Mouse (Mus musculus) layer of hippocampus, adult 2 months (tissue): ENCODE measurements at regions not wholly inside any gene's neighbourhood (a gene's known extent, or its start where the extent isn't known, plus 50 kb on each side); places are given as distances from the start of the nearest gene placed in this dataset.

ENCODE experiments used
- DNase-seq, 2 experiments: peaks; one replicate each; pipeline ENCODE4 v3.0.0; 2022; ENCODE audit warnings: low spot score in 2 of 2
- H3K27ac ChIP-seq: fragments of 200-600 bp; 2 replicates; pipeline ENCODE4 v1.8.1; 2022
- H3K4me3 ChIP-seq: fragments of 200-600 bp; 2 replicates; pipeline ENCODE4 v1.8.1; 2022; ENCODE audit warnings: mild to moderate bottlenecking
- CTCF ChIP-seq: fragments of 200-600 bp; conservative IDR thresholded peaks from 2 replicates; pipeline ENCODE4 v1.8.1; 2022; ENCODE audit warnings: antibody characterized with exemption, mild to moderate bottlenecking, moderate library complexity

DNA sequence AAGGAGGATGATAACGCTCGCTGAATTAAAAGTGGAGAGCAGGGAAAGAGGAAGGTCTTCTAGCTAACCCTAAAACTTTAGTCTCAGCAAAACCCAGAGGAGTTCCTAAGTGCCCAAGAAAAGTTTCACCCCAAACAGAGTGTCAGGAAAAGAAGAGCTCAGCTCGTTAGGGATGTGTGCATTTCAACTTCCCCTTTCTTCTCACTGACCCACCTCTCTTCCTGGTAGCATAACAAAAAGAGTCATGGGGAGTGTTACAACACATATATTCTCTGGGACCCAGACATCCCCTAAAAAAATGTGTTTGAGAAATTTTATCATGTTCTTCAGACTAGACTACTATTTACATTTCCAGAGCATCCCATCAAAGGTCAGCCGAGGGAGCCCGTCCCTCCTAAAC is 432.6 kb downstream of the Mctp2 start:
- no peak for DNase-seq
- TF ChIP-seq CTCF, result no peak
- no peak overlapping the region for H3K4me3 ChIP-seq

DNA sequence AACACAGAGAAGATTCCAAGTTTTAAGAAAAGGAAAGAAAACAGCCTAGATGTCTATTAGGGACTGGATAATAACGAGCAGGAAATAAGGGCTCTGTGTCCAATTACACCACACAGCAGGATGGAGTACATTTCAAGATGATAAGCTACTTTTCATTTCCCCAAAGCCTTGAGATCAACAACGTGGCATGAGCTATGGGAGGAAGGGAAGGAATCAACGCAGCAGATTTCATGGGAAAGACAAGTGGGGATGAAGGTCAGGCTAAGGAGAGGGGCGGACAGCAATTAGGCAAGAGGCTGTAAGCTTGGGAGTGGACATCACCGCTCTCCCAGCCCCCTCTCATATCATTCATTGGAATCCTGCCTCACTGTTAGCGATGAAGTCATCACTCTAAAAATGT is 433.5 kb downstream of the Mctp2 start:
- no peak overlapping the region for H3K27ac ChIP-seq
- no peak for TF ChIP-seq CTCF
- H3K4me3 ChIP-seq, result no peak overlapping the region
- DNase-seq, result no peak

More for the DNA sequence above, 432.6 kb downstream of the Mctp2 start:
- H3K27ac ChIP-seq, result no peak overlapping the region

DNA sequence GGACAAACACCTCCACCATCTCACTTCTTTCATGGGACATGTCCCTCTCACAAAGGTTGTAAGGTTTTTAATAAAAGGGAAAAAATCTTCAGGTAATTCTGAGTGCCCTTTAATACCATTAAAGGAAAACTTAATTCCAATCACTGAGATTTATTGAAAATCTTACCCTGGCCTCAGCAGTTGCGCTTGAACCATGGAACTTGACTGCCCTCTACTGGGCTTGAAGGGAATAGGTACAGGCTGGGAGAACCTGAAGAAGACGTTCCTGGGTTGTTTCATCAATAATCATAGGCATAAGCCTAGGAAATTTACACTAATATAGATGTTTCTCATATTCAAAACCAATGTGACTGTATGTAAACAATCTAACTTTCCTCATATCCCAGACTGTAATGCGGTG is 439.3 kb downstream of the Mctp2 start:
- DNase-seq, result peak; percentile 32 to 70
- Histone ChIP-seq H3K4me3 (no peak overlapping the region), H3K27ac (no peak overlapping the region)
- TF ChIP-seq CTCF, result peak; percentile 98

DNA sequence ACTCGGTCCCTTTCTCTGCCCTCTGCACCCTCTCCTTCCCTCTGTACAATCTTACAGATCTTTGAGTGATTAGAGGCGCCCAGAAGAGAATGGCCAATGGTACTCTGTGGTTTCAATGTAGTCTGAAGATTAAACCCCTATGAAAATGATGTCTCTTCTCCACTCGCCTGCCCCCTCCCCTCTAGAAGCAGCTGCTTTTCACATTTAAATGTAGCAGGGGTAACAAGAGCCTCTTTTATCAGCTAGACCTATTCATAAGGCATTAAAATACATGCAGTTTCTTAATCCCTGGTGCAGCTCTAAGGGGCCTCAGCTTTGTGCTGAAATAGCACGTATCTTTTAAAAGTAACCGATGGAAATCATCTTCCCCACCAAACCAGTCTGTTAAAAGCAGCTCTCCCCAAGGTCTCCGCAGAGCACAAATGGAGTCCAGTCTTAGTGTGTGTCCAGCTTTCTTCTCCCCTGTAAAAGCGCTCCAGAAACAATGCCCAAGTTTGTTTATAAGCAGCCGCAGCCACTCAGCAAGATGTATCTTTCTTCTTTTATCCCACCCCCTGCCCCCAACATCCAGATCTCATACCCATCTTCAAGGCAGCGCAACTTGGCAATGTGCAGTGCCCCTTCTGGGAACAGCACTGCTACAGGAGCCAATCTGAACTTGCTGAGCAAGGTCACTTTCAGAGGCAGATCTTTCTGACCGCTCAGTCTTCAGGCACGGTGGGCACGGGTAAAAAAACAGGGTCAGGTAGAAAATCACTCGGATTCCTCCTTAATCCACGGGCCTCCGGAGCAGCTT is 440.8 kb downstream of the Mctp2 start:
- no peak for TF ChIP-seq CTCF
- H3K27ac ChIP-seq, result no peak overlapping the region
- no peak overlapping the region for H3K4me3 ChIP-seq
- no peak for DNase-seq

DNA sequence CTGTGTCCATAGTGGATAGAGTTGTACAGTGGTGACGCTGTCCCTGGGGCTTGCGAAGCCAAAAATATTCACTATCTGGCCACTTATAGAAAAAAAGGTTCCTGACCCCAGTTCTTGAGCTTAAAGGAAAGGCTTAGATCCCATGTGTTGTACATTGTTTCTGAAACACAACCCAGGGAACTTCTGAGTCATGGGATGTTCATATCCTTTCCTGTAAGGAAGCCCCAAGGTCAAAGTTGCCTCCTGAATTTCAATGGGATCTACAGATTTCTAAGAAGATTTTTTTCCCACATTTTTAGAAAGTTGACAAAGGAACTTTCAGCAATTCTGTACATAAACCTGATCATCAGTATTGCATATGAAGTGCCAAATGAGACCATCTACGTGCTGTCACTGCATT is 453.5 kb downstream of the Mctp2 start:
- Histone ChIP-seq H3K4me3 (no peak overlapping the region), H3K27ac (no peak overlapping the region)
- no peak for TF ChIP-seq CTCF
- DNase-seq, result no peak

DNA sequence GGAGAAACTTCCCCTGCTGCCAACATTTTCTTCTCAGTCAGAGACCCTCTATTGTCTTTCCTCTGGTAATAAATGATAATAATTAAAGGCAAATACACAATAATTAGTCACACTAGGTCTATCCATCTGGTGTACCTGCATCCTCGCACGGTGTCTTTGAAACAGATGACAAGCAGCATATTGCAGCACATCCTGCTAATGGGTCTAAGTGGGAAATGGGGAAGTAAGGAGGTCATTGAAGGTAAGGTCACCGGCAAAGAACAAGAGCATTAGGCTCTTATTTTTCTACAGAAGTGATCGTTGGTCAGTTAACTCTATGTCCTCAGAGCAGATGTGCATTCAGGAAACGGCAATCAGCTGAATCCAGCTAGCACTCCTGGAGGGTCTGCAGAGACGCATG is 457.2 kb downstream of the Mctp2 start:
- no peak overlapping the region for H3K27ac ChIP-seq
- no peak for DNase-seq
- no peak overlapping the region for H3K4me3 ChIP-seq
- no peak for TF ChIP-seq CTCF

DNA sequence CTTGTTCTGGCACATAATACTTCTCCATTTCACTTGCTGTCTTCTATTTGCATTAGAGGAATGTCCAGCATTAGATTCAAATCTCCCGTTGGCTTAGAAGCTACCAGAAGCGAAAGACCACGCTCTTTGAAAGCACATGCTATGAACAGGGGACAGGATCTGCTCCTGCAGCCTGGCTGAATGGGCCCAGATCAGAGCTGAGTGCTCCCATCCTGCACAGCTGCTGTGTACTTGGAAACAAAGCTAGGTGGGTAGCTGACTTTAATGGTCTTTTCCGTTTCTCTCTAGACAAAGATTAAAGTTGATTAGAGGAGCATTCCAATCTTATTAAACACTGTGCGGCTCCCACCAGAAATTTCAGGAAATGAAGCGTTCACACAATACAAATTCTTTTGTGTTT is 468.6 kb downstream of the Mctp2 start:
- no peak for TF ChIP-seq CTCF
- DNase-seq, result no peak
- Histone ChIP-seq H3K4me3 (no peak overlapping the region), H3K27ac (no peak overlapping the region)

DNA sequence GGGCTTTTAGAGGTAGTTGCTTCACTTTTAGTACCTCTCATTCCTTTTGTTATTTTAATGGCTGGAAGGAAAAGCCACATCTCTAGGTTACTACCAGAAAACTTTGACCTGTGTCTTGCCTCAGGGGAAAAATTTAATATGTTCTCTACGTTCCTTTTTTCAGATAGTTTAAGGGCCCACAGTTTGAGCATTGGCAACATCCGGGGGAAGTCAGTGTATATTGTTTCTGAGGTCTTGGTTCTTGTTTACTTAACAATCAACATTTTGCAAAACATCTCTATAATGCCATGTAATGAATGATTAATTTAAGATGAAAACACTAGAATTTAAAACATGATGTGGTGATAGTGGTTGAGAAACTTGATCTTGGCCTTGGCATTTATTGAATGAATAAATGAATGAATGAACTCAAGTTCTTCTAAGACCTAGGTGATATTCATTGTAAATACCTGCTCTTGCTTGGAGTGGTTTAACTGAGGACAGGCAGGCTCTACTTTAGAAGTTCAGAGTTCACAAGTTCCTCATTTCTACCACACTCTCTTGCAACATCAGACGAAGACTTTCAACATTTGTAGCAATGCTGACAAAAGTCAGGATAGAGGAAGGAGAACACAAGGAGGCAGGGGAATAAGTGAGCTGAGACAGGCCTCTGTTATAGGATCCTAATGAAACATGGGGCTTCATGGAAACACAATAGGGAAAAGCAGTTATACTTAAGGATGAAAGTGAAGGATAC is 474.4 kb downstream of the Mctp2 start:
- DNase-seq, result no peak
- Histone ChIP-seq H3K27ac (no peak overlapping the region), H3K4me3 (no peak overlapping the region)
- TF ChIP-seq CTCF, result no peak

DNA sequence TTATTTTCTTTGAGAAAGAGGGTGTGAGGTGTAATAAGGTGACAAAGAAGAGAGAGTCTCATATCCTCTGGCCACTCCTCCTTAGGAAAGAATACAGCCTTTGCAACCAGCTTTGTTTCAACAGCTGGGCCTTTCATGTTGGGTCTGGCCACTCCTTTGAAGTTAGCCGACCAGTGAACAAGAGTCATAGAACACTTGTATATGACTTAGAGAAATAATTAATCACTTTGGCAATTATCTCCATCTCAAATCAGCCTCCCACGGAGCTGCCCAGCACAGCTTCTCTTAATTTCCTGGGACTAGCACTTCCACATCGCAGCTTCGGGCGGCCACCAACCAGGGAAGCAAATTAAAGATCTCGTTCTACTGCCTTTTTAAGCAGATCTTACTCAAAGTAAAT is 476.8 kb downstream of the Mctp2 start:
- no peak for TF ChIP-seq CTCF
- no peak overlapping the region for H3K4me3 ChIP-seq
- no peak for DNase-seq
- H3K27ac ChIP-seq, result no peak overlapping the region

DNA sequence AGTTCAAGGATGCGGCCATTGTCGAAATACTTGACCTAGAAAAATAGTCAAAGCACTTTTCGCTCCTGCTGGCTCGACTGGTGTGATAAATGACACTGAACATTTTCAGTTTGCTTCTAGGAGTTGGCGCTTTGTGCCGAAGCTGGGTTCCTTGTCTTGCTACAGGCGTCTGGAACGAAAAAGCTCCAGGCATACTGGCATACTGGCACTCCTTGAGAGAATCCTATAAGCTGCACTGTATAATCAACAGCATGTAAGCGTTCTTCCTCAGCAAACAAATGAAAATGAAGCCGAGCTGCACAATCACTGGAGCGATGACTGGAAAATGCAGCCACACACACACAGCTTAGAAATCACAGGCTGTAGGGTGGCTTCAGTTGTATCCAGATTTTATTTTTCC is 464.9 kb upstream of the Gm10295 start:
- no peak for TF ChIP-seq CTCF
- Histone ChIP-seq H3K27ac (no peak overlapping the region), H3K4me3 (no peak overlapping the region)
- DNase-seq, result no peak

DNA sequence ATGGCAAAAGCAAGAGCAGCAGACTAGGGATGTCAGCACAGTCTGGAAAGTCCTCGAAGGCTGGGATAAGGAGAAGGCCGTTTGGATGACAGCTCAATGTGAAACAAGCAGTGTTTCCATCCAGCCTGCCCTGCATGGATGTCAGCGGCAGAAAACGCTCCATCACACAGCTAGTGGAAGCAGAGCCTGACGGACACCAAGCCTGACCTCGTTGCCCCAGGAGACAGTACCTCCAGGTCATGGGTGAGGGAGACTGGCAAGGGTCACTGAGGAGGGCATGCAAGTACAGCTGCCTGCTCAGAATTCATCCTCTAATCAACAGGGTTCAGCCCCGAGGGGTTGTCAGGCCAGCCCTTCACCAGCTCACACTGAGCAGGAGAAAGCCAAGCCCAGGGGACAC is 442.9 kb upstream of the Gm10295 start:
- no peak for DNase-seq
- no peak overlapping the region for H3K4me3 ChIP-seq

DNA sequence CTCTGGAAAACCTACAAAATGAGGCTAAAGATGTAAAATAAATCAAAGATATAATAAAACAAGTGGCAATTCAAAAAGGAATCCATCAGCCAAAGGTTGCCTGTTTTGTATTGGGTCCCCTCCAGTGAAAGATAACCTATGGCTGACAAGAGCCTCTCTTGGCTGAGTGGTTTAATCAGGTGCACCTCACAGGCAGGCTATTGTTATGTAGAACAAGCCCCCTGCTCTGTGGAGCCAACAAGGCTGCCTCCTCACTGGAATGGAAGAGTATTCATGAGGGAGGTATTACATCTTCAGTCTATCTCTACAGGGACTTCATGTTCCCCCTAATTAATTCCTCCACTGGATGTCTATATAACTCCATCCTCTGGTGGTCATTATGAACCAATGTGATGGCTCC is 437.1 kb upstream of the Gm10295 start:
- no peak for DNase-seq
- no peak for TF ChIP-seq CTCF
- H3K27ac ChIP-seq, result no peak overlapping the region
- H3K4me3 ChIP-seq, result no peak overlapping the region

More for the DNA sequence above, 442.9 kb upstream of the Gm10295 start:
- H3K27ac ChIP-seq, result no peak overlapping the region
- no peak for TF ChIP-seq CTCF

DNA sequence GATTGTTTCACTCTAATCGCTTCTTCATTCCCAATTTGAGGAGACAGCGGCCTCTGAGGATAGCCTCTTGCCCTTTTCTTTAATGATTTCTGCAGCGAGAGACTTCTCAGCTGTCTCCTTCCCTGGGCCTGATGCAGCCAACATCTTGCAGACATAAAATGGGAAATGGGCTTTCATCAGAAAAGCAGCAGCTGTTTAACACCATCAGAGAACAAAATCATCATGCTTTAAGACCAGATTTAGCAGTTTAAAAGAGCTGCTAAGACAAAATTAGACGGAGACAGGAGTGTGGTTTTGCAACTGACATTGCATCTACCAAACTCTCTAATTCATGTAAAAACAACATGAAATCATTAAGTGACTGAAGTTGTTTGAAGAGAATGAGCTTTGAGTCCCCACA is 431.2 kb upstream of the Gm10295 start:
- TF ChIP-seq CTCF, result no peak

DNA sequence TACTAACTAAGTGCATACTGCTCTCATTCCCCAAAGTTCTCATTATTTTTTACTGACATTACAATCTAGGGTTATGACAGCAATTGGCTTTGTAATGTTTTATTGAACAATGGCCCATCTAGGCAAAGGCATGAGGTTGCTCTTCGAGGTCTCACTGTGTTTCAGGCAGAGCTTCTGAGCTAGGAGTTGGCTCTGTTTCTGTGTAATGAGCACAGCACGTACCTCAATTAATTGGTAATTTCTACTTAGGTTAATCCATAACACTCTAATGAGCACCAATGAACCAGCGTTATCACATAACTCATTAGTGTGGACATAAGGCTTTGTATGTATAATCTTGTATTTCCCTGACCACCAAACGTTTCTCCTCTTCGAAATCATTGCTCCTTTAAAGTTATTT is 398.6 kb upstream of the Gm10295 start:
- TF ChIP-seq CTCF, result no peak
- no peak overlapping the region for H3K27ac ChIP-seq
- H3K4me3 ChIP-seq, result no peak overlapping the region
- no peak for DNase-seq

More for the DNA sequence above, 431.2 kb upstream of the Gm10295 start:
- no peak for DNase-seq
- Histone ChIP-seq H3K27ac (no peak overlapping the region), H3K4me3 (no peak overlapping the region)
